Mouse (Mus musculus): Measurements from ENCODE around the gene Gm29582.
"Not testable (repeated sequence)": the region's sequence is repeated elsewhere in the genome, so short reads cannot be mapped to it uniquely, and the experiment has no call there.

DNA sequence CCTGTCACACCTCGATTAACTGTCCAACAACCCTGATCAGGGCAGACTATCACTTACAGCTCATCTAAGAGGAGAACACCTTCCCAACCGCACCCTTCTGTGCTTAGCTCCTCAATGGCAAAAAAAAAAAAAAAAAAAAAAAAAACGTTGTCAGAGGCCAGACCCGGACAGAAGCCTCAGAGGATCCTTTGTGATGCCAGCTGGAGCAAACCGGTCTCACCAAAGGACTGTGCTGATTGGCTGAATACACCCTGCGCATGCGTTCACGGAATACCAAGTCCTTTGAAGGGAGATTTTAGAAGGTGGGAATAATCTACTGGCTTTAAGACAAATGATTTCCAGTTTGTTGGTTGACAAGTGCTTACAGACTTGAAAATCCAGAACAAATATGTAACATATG is at the start of gene Gm29582:
- not testable (repeated sequence) for TF ChIP-seq POLR2A (IDR thresholded peaks at IDR 0.05; ENCODE audit: borderline replicate concordance, extremely low read depth, insufficient read depth, insufficient read length, poor library complexity, severe bottlenecking); CTCF (IDR thresholded peaks at IDR 0.05; ENCODE audit: borderline replicate concordance, extremely low read depth, insufficient read depth, insufficient read length)
